Mouse (Mus musculus): Measurements from ENCODE around the gene Scn2a. TPM values are rescaled to one million over a fixed set of nuclear protein-coding genes. Genes with fewer than 3 reads are reported as not detected.
"Not testable (repeated sequence)": the region's sequence is repeated elsewhere in the genome, so short reads cannot be mapped to it uniquely, and the experiment has no call there.

The Scn2a gene
- total RNA-seq, 2 experiments from 2014 or later = 247 to 255 TPM

DNA sequence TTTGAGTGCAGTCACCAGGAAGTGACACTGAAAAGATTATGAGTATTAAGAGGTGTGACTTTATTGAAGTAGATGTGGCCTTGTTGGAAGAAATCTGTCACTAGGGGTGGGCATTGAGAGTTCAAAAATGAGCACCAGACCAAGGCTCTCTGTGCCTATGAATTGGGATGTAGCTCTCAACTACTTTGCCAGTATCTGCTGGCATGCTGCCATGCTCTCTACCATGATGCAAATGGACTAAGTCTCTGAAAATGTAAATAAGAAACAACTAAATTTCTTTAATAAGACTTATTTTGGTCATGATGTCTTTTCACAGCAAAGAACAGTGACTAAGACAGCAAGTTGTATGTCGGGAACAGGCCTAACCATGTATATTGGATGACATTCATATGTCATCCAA is 79.7 kb downstream of the Scn2a start:
- DNase-seq = no peak

GRCm38 (mm10) chr2:65701175-65701574 is 80.6 kb downstream of the Scn2a start:
- DNase-seq = no peak

- DNase-seq = no peak
Measured at GRCm38 (mm10) chr2:65722219-65722800, 101.7 kb downstream of the Scn2a start.

DNA sequence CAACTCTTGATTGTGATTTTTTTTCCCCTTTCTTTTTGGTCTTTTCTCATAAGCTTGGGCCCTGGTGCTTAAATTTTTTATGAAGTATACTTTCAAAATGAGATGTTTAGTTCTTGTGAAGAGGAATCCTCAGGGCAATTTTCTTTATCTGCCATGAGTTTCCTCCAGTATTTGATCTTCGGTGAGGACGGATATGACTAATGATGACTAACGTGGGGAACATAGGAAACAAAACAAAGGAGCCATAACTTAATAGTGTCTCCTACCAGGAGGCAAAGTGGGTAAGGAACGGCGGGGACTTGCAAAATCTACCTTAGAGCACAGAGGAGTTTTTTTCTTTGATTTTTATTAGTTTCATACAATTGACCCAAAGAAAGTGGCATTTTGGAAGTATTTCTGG is 124.8 kb downstream of the Scn2a start:
- no peak for DNase-seq

DNA sequence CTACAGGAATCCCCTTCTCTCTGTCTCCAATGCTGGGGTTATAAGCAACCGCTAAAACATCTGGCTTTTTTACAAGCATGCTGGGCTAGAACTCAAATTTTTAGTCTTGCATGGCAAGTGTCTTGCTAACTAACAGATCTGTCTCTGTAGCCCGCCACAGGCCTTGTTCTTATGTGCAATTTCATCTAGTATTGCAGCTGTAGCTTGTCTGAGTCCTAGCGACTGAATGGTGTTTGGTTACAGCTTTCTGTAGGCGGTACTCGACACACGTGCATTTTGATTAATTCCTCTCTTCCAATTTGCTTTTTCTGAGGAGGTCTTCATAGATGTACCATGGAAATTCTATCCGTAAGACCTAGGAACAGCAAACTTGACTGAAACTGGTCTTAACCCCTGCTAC is 161.9 kb downstream of the Scn2a start:
- no peak for DNase-seq

DNA sequence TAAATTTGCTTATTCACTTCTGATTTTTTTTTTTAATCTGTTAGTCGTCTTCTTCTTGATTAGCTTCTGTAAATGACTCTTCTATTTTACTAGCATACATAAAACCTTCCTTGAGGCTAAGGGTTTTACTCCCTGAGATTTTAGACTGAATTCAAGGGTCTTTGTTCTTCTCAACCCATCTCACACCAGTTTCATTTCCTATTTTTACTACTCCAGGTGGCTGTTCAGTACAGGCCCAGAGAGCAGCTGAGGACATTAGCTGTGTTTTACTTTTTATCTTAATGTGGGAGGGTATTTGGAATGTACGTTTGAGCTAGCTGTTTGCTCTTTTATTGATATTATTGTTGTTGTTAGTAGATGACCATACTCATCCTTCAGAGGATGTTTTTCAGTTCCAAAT is 162.8 kb downstream of the Scn2a start:
- DNase-seq = no peak

GRCm38 (mm10) chr2:65792516-65792915 is 171.9 kb downstream of the Scn2a start:
- no peak for DNase-seq

GRCm38 (mm10) chr2:65793593-65793992 is 173.0 kb downstream of the Scn2a start:
- DNase-seq = no peak

DNA sequence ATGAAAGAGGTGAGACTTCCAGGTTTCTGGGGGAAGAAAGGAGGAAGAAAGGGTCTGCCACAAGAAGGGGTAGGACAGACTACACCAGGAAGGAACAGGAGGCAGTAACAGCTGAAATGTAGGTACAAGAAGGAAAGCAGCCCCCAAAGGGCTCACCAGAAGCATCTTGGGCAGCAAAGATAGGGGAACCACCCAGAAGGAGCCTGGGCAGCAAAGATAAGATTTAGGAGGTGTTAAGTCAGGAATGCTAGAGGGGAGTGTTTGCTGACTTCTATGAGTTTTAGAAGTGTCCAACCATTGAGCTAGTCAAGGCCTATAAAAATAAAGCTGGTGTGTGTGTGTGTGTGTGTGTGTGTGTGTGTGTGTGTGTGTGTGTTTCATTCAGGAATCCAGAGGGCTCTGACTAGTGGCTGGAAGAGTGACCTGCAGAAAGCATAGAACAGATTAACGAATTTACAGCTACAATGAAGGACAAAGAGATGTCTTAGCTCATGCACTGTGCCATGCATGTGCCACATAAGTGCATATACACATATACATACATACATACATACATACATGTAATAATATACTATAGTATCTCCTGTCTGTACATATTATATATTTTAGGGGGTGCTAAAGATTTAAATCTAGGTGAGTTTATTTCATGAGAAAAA is 180.6 kb downstream of the Scn2a start:
- DNase-seq = no peak

GRCm38 (mm10) chr2:65806556-65806955 is 186.0 kb downstream of the Scn2a start:
- DNase-seq = no peak

DNA sequence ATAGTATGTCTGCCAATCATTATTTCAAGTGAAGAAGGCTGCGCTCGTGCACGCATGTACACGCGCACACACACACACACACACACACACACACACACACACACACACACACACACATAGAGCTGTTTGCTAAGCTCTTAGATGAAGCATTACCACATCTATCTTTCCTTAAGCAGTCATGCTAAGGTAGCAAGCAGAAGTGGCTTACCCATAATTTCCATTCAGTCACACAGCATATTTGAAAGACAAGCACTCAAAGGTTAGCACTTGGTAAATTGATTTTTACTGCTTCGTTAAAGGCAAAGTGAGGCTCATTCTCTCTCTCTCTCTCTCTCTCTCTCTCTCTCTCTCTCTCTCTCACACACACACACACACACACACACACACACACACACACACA is 190.6 kb downstream of the Scn2a start:
- DNase-seq = not testable (repeated sequence)

Other genes starting within 250 kb of the Scn2a start
- 10 to 100 TPM; 35.3 to 39.5 TPM for gene Scn3a, start 53.1 kb upstream of the Scn2a start, total RNA-seq (2021)
- gene Csrnp3, start 225.0 kb downstream of the Scn2a start, total RNA-seq (2021) = 10 to 100 TPM; 77.5 to 78.9 TPM

All from layer of hippocampus, postnatal 36 days (tissue).